Mouse (Mus musculus): ENCODE measurements around the gene Klhl9.

Gene Klhl9

GRCm38 (mm10) chr4:88714281-88714680 lies 8.0 kb downstream of the Klhl9 start:
- no peak for DNase-seq

DNA sequence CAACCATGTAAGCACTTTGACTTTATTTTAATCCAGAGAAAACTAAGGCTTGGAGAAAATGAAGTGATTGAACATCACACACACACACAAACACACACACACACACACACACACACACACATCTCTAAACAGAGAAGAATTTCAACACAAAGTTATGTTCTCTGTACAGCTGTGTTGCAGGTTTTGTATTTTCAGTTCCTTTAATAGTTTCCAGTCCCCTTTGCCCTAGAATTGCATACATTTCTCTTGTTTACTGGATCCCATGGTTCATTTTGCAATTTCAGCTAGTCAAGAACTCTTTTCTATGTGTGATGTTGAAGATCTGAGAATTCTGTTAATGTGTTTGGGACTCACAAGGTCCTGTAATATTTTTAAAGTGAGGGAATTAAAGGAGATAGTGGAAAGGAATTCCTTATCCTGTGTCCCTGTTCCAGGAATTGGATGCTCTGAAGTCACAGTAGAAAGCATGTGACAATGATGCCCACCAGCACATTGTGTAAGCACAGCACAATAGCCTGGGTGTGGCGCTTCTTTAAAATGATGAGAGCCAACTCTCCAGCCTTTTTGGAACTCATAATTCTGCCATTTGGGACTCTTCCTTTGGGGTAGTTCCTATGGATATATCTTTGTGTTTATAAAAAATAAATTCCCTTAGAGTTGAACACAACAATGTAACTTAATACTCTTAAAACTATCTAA lies 15.0 kb downstream of the Klhl9 start:
- no peak for DNase-seq

- no peak for DNase-seq
Observed at GRCm38 (mm10) chr4:88705924-88706323, 16.3 kb downstream of the Klhl9 start.

DNA sequence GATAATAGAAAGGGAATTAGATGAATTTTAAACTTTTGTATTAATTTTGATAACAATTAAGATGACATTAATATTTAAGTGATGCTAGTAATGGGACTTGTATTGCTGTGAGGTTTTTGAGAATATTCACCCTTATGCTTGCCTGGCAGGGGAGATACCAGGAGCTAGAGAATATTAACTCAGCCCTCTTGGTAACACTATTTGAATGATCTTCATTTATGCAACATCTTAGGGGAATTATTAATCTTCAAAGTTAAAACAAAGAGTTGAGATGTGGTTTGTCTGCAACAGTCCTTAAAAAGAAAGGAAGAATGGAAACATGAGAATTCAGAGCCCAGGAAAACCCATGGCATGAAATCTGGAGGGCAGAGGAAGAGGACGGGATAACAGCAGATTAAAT lies 23.0 kb downstream of the Klhl9 start:
- DNase-seq = peak; percentile 65

GRCm38 (mm10) chr4:88698781-88699180 lies 23.5 kb downstream of the Klhl9 start:
- no peak for DNase-seq

GRCm38 (mm10) chr4:88697753-88698152 lies 24.5 kb downstream of the Klhl9 start:
- DNase-seq = peak; percentile 72

DNA sequence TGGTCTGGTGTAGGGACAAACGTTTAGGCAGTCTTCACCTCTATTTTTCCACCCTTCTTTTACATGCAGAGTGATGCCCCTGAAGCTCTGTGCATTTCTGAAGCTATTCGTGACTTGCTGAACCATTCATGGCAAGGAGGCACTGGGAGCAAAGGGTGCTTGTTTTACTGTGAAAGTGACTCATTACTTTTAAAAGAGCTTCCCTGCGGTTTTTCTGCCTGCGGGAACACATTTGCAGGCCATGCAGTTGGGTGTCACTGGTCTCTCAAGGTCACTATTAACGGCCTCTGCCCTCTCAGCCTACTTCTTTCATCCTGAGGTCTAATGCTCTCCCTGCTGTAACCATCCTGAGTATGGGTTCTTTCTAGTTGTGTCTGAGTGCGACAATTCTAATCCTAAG lies 25.2 kb downstream of the Klhl9 start:
- peak; percentile 51 for DNase-seq

GRCm38 (mm10) chr4:88696237-88696884 lies 25.9 kb downstream of the Klhl9 start:
- DNase-seq = peak; percentile 87

- DNase-seq = no peak
Observed at GRCm38 (mm10) chr4:88693392-88693791, 28.9 kb downstream of the Klhl9 start.

- DNase-seq = no peak
Observed at GRCm38 (mm10) chr4:88692537-88692936, 29.7 kb downstream of the Klhl9 start.

DNA sequence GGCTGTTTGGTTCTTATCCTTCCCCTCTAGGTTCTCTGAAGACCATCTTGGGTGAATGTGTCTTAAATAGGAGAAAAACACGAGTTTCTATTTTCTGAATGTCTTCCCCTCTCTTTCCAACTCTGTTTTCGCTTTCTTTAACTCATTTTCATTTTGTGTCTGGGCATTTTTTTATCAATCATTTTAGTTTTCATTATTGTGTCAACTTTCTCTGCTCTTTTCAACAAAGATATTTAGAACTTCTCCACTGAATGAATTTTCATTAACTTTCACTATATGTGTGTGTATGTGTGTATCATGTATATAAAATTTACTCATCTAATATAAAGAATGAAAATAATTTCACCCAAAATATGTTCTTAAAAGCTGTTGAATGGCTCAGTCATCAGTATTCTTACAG lies 31.0 kb downstream of the Klhl9 start, which contains the start of gene Ifnab:
TSS of gene Ifnab (minus strand) at position 101 of the 400 bp plus-strand sequence.
- no peak for DNase-seq

DNA sequence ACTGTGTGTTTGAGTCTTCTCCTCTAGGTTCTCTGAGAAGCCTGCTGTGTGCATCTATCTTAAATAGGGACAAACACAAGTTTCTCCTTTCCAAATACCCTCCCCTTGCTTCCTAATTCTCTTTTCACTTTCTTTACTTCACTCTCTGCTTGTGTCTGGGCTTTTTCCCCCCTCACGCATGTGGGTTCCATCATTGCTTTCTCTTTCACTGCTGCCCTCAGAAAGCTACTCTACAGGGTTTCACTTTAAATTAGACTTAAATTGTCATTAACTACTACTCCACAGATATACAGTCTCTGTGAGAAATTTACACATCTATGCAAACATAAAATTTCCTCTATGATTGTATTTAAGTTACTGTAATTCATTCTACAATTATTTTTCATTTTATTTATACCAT lies 38.5 kb downstream of the Klhl9 start, which contains the start of gene Ifna2:
TSS of gene Ifna2 (minus strand) at position 101 of the 400 bp plus-strand sequence.
- DNase-seq = no peak

- no peak for DNase-seq
Observed at GRCm38 (mm10) chr4:88681353-88681752, 40.9 kb downstream of the Klhl9 start.

DNA sequence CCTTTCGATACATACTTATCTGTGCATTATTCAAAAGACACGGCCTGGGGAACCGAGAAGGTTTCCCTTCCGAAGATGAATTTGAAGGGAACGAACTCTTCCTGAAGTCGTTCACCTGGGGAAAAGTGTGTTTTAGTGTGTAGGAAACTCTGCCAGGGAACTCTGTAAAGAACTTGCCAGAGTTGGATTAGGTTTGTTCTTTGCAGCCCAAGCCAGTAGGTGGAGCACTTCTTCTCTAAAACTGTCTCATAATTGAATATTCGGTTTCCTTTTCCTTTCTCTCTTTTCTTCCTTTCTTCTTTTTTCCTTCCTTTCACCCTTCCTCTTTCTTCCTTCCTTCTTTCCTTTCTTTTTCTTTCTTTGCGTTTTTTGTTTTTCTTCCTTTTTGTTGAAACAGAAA lies 41.9 kb downstream of the Klhl9 start:
- peak; percentile 40 for DNase-seq

DNA sequence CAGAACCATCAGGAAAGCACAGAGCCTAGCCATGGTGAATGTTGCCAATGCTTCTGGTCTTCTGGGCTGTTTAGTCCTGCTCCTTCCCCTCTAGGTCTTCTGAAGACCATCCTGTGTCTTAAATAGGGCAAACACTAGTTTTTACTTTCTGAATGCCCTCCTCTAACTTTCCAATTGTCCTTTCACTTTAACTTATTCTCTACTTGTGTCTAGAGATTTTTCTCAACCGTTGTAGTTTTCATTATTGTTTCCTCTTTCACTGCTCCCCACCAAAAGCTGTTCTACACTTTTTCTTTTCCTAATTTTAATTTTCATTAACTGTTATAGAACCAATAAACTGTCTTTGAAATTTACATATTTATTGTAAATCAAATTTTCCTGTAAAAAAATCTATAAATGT lies 45.4 kb downstream of the Klhl9 start, which contains the start of gene Ifna16:
TSS of gene Ifna16 (minus strand) at position 101 of the 400 bp plus-strand sequence.
- DNase-seq = no peak

All from kidney, adult 9 months (tissue).